Mouse (Mus musculus): ENCODE measurements around the gene Gstt3.

The Gstt3 gene

GRCm38 (mm10) chr10:75780769-75781578, at the start of gene Gstt3, which contains the start of gene Gm20441:
TSS of gene Gstt3 (minus strand) at chr10:75781414.
TSS of gene Gm20441 (minus strand) at chr10:75780954.
- peak; percentile 78 for DNase-seq (ENCODE audit: low read depth, low spot score)

GRCm38 (mm10) chr10:75830275-75830670, 49.1 kb upstream of the Gstt3 start:
- no peak for DNase-seq (ENCODE audit: low read depth, low spot score)

GRCm38 (mm10) chr10:75829529-75830274, 48.5 kb upstream of the Gstt3 start:
- DNase-seq (ENCODE audit: low read depth, low spot score), result no peak

GRCm38 (mm10) chr10:75828500-75828931, 47.3 kb upstream of the Gstt3 start:
- no peak for DNase-seq (ENCODE audit: low read depth, low spot score)

- no peak for DNase-seq (ENCODE audit: low read depth, low spot score)
Measured at GRCm38 (mm10) chr10:75827668-75828360, 46.6 kb upstream of the Gstt3 start.

- no peak for DNase-seq (ENCODE audit: low read depth, low spot score)
Measured at GRCm38 (mm10) chr10:75824530-75824929, 43.3 kb upstream of the Gstt3 start.

GRCm38 (mm10) chr10:75823782-75824181, 42.6 kb upstream of the Gstt3 start:
- DNase-seq (ENCODE audit: low read depth, low spot score), result no peak

GRCm38 (mm10) chr10:75822443-75822842, 41.2 kb upstream of the Gstt3 start, which contains the start of gene Gstt4:
TSS of gene Gstt4 (minus strand) at chr10:75822543.
- DNase-seq (ENCODE audit: low read depth, low spot score), result no peak

- DNase-seq (ENCODE audit: low read depth, low spot score), result no peak
Measured at GRCm38 (mm10) chr10:75819882-75820281, 38.7 kb upstream of the Gstt3 start.

GRCm38 (mm10) chr10:75818641-75819040, 37.4 kb upstream of the Gstt3 start:
- no peak for DNase-seq (ENCODE audit: low read depth, low spot score)

GRCm38 (mm10) chr10:75804217-75804616, 23.0 kb upstream of the Gstt3 start:
- DNase-seq (ENCODE audit: low read depth, low spot score), result no peak

- DNase-seq (ENCODE audit: low read depth, low spot score), result no peak
Measured at GRCm38 (mm10) chr10:75798176-75798696, 17.0 kb upstream of the Gstt3 start, which contains the start of gene Gstt1. TSS of gene Gstt1 (minus strand) at chr10:75798584.

GRCm38 (mm10) chr10:75797619-75798175, 16.5 kb upstream of the Gstt3 start:
- DNase-seq (ENCODE audit: low read depth, low spot score), result no peak

GRCm38 (mm10) chr10:75796731-75797516, 15.7 kb upstream of the Gstt3 start:
- DNase-seq (ENCODE audit: low read depth, low spot score), result no peak

GRCm38 (mm10) chr10:75794880-75795279, 13.7 kb upstream of the Gstt3 start:
- no peak for DNase-seq (ENCODE audit: low read depth, low spot score)

GRCm38 (mm10) chr10:75790773-75791172, 9.6 kb upstream of the Gstt3 start:
- no peak for DNase-seq (ENCODE audit: low read depth, low spot score)

- DNase-seq (ENCODE audit: low read depth, low spot score), result no peak
Measured at GRCm38 (mm10) chr10:75789841-75790240, 8.6 kb upstream of the Gstt3 start.

- no peak for DNase-seq (ENCODE audit: low read depth, low spot score)
Measured at GRCm38 (mm10) chr10:75789081-75789735, 8.0 kb upstream of the Gstt3 start.

- no peak for DNase-seq (ENCODE audit: low read depth, low spot score)
Measured at GRCm38 (mm10) chr10:75788277-75788676, 7.1 kb upstream of the Gstt3 start.

- DNase-seq (ENCODE audit: low read depth, low spot score), result no peak
Measured at GRCm38 (mm10) chr10:75785442-75785841, 4.2 kb upstream of the Gstt3 start.

Measured in forelimb bud, embryonic 11.5 days (tissue).